Mouse (Mus musculus) lung, embryonic 15.5 days (tissue): ENCODE measurements around the gene Sh3bgrl2. TPM values are rescaled to one million over a fixed set of nuclear protein-coding genes. Genes with fewer than 3 reads are reported as not detected.

Experiments used
- ATAC-seq: fragments of 200-750 bp; cut with Nextera tagmentation; 2 replicates; pipeline ENCODE4 v1.8.0; 2017; ENCODE audit warnings: moderate number of reproducible peaks, borderline replicate concordance; ENCODE audit not compliant: low FRiP score, low TSS enrichment; ENCODE audit errors: extremely low read depth
- H3K27ac ChIP-seq: fragments of 300-500 bp; sonication (generic); 2 replicates; pipeline ENCODE4 v1.5.1; 2015; ENCODE audit warnings: moderate library complexity, mild to moderate bottlenecking, inconsistent platforms
- H3K27me3 ChIP-seq: fragments of 300-500 bp; sonication (generic); 2 replicates; pipeline ENCODE4 v1.6.1; 2015; ENCODE audit warnings: inconsistent platforms
- H3K36me3 ChIP-seq: fragments of 300-500 bp; sonication (generic); 2 replicates; pipeline ENCODE4 v1.6.1; 2015; ENCODE audit warnings: inconsistent platforms
- H3K4me1 ChIP-seq: fragments of 300-500 bp; sonication (generic); 2 replicates; pipeline ENCODE4 v1.6.1; 2015; ENCODE audit warnings: inconsistent platforms
- H3K4me2 ChIP-seq: fragments of 300-500 bp; sonication (generic); 2 replicates; pipeline ENCODE4 v1.6.1; 2015; ENCODE audit warnings: inconsistent platforms, mild to moderate bottlenecking, moderate library complexity
- H3K4me3 ChIP-seq: fragments of 300-500 bp; sonication (generic); 2 replicates; pipeline ENCODE4 v1.5.1; 2015; ENCODE audit warnings: mild to moderate bottlenecking, inconsistent platforms
- H3K9ac ChIP-seq: fragments of 300-500 bp; sonication (generic); 2 replicates; pipeline ENCODE4 v1.6.1; 2015; ENCODE audit warnings: inconsistent platforms
- H3K9me3 ChIP-seq: fragments of 300-500 bp; sonication (generic); 2 replicates; pipeline ENCODE4 v1.6.1; 2016; ENCODE audit warnings: inconsistent platforms
- WGBS: fragments of 180-500 bp; shearing (Covaris S2); methylation state at CpG from one replicate; pipeline ENCODE4 v1.1.7; 2015; 5-methylcytosine and 5-hydroxymethylcytosine counted together
- polyA plus RNA-seq: library from polyadenylated mRNA; unstranded; fragments of >200 nt; fragmentation: Nextera tagmentation; extraction: Ambion mirVana; gene quantifications from 2 replicates; pipeline ENCODE4 v1.2.1, GENCODE M21; 2015

Sh3bgrl2 gene
- polyA plus RNA-seq, 1 experiment from 2014 or later: 47.2 TPM

- Histone ChIP-seq H3K4me2 (no peak overlapping the region), H3K27me3 (no peaks in the 10 kb centered on the region)
Observed at GRCm38 (mm10) chr9:83647919-83648705, 100.0 kb downstream of the Sh3bgrl2 start.

GRCm38 (mm10) chr9:83648733-83649132, 100.6 kb downstream of the Sh3bgrl2 start:
- no peak for ATAC-seq
- 21% methylated on average over 3 of the region's 3 CpGs for WGBS
- Histone ChIP-seq H3K9ac (no peak overlapping the region), H3K4me3 (no peak overlapping the region), H3K4me1 (0 out of 2 replicates have a peak, but pooled peaks cover 4% of the 10 kb centered on the region), H3K9me3 (no peaks in the 10 kb centered on the region), H3K27ac (no peak overlapping the region), H3K27me3 (no peaks in the 10 kb centered on the region), H3K4me2 (no peak overlapping the region), H3K36me3 (no peaks in the 10 kb centered on the region)

More at GRCm38 (mm10) chr9:83647919-83648705, 100.0 kb downstream of the Sh3bgrl2 start:
- H3K27ac ChIP-seq: no peak overlapping the region
- no peak overlapping the region for H3K9ac ChIP-seq
- WGBS: 12% methylated on average over 7 of the region's 7 CpGs
- H3K9me3 ChIP-seq: no peaks in the 10 kb centered on the region
- H3K4me3 ChIP-seq: no peak overlapping the region
- no peaks in the 10 kb centered on the region for H3K36me3 ChIP-seq
- 0 out of 2 replicates have a peak, but pooled peaks cover 4% of the 10 kb centered on the region for H3K4me1 ChIP-seq
- ATAC-seq: no peak

- no peak for ATAC-seq
- H3K4me2 ChIP-seq: no peak overlapping the region
- no peaks in the 10 kb centered on the region for H3K9me3 ChIP-seq
- H3K36me3 ChIP-seq: no peaks in the 10 kb centered on the region
- H3K9ac ChIP-seq: no peak overlapping the region
- WGBS: 75% methylated on average over 13 of the region's 13 CpGs
- no peak overlapping the region for H3K27ac ChIP-seq
- H3K27me3 ChIP-seq: no peaks in the 10 kb centered on the region
- no peak overlapping the region for H3K4me3 ChIP-seq
- H3K4me1 ChIP-seq: 0 out of 2 replicates have a peak, but pooled peaks cover 4% of the 10 kb centered on the region
Observed at GRCm38 (mm10) chr9:83652015-83652414, 103.9 kb downstream of the Sh3bgrl2 start.

GRCm38 (mm10) chr9:83652590-83653172, 104.6 kb downstream of the Sh3bgrl2 start:
- Histone ChIP-seq H3K9me3 (no peaks in the 10 kb centered on the region), H3K9ac (no peak overlapping the region), H3K4me1 (peaks cover 7% of the 10 kb centered on the region; the same call in 1 of the 2 replicates), H3K27ac (no peak overlapping the region), H3K36me3 (no peaks in the 10 kb centered on the region), H3K4me3 (no peak overlapping the region), H3K27me3 (no peaks in the 10 kb centered on the region), H3K4me2 (no peak overlapping the region)
- ATAC-seq: no peak
- 36% methylated on average over 15 of the region's 15 CpGs for WGBS

- 27% methylated on average over 5 of the region's 5 CpGs for WGBS
- no peak for ATAC-seq
- H3K36me3 ChIP-seq: no peaks in the 10 kb centered on the region
- H3K27ac ChIP-seq: no peak overlapping the region
- no peaks in the 10 kb centered on the region for H3K9me3 ChIP-seq
- H3K4me1 ChIP-seq: peaks cover 4% of the 10 kb centered on the region; the same call in 1 of the 2 replicates
- H3K27me3 ChIP-seq: no peaks in the 10 kb centered on the region
- H3K9ac ChIP-seq: no peak overlapping the region
- no peak overlapping the region for H3K4me3 ChIP-seq
- no peak overlapping the region for H3K4me2 ChIP-seq
Observed at GRCm38 (mm10) chr9:83654601-83655000, 106.5 kb downstream of the Sh3bgrl2 start.

- Histone ChIP-seq H3K27ac (no peak overlapping the region), H3K27me3 (no peaks in the 10 kb centered on the region), H3K4me1 (peaks cover 4% of the 10 kb centered on the region; the same call in 1 of the 2 replicates), H3K9me3 (no peaks in the 10 kb centered on the region), H3K36me3 (no peaks in the 10 kb centered on the region), H3K4me3 (no peak overlapping the region), H3K9ac (no peak overlapping the region), H3K4me2 (peak overlapping the region; percentile 35)
- WGBS: 9% methylated on average over 8 of the region's 8 CpGs
- peak; percentile 28; the same call in 1 of the 2 replicates for ATAC-seq
Observed at GRCm38 (mm10) chr9:83656960-83657651, 109.0 kb downstream of the Sh3bgrl2 start.

GRCm38 (mm10) chr9:83657652-83658002, 109.5 kb downstream of the Sh3bgrl2 start:
- peak; percentile 58; the same call in 1 of the 2 replicates for ATAC-seq
- 29% methylated on average over 6 of the region's 6 CpGs for WGBS
- H3K9me3 ChIP-seq: no peaks in the 10 kb centered on the region

GRCm38 (mm10) chr9:83659081-83659480, 111.0 kb downstream of the Sh3bgrl2 start:
- Histone ChIP-seq H3K4me2 (no peak overlapping the region), H3K9ac (no peak overlapping the region), H3K4me3 (no peak overlapping the region), H3K27me3 (no peaks in the 10 kb centered on the region), H3K27ac (no peak overlapping the region), H3K9me3 (no peaks in the 10 kb centered on the region), H3K4me1 (peaks cover 4% of the 10 kb centered on the region; the same call in 1 of the 2 replicates), H3K36me3 (no peaks in the 10 kb centered on the region)
- WGBS: 91% methylated on average over 2 of the region's 2 CpGs
- ATAC-seq: no peak

More at GRCm38 (mm10) chr9:83657652-83658002, 109.5 kb downstream of the Sh3bgrl2 start:
- Histone ChIP-seq H3K27me3 (no peaks in the 10 kb centered on the region), H3K9ac (no peak overlapping the region), H3K4me3 (no peak overlapping the region), H3K27ac (no peak overlapping the region), H3K4me1 (peaks cover 4% of the 10 kb centered on the region; the same call in 1 of the 2 replicates), H3K4me2 (peak overlapping the region; percentile 35), H3K36me3 (no peaks in the 10 kb centered on the region)

GRCm38 (mm10) chr9:83661811-83662210, 113.7 kb downstream of the Sh3bgrl2 start:
- no peak overlapping the region for H3K4me2 ChIP-seq
- 68% methylated on average over 5 of the region's 5 CpGs for WGBS
- no peak for ATAC-seq

GRCm38 (mm10) chr9:83663981-83664897, 116.1 kb downstream of the Sh3bgrl2 start:
- Histone ChIP-seq H3K4me3 (peak overlapping the region; percentile 45), H3K4me1 (0 out of 2 replicates have a peak, but pooled peaks cover 5% of the 10 kb centered on the region), H3K9me3 (no peaks in the 10 kb centered on the region), H3K4me2 (peak overlapping the region; percentile 56), H3K9ac (peak overlapping the region; percentile 36; the same call in 1 of the 2 replicates), H3K27ac (no peak overlapping the region), H3K36me3 (no peaks in the 10 kb centered on the region), H3K27me3 (no peaks in the 10 kb centered on the region)
- ATAC-seq: peak; percentile 49; the same call in 1 of the 2 replicates
- WGBS: 16% methylated on average over 24 of the region's 33 CpGs

More at GRCm38 (mm10) chr9:83661811-83662210, 113.7 kb downstream of the Sh3bgrl2 start:
- Histone ChIP-seq H3K36me3 (no peaks in the 10 kb centered on the region), H3K27me3 (no peaks in the 10 kb centered on the region), H3K4me3 (no peak overlapping the region), H3K9ac (no peak overlapping the region), H3K9me3 (no peaks in the 10 kb centered on the region), H3K4me1 (peaks cover 9% of the 10 kb centered on the region; the same call in 1 of the 2 replicates), H3K27ac (no peak overlapping the region)

GRCm38 (mm10) chr9:83664951-83665350, 116.8 kb downstream of the Sh3bgrl2 start:
- no peaks in the 10 kb centered on the region for H3K27me3 ChIP-seq
- 20% methylated on average over 8 of the region's 8 CpGs for WGBS
- peak overlapping the region; percentile 45 for H3K4me3 ChIP-seq
- H3K4me1 ChIP-seq: 0 out of 2 replicates have a peak, but pooled peaks cover 5% of the 10 kb centered on the region
- no peaks in the 10 kb centered on the region for H3K36me3 ChIP-seq
- no peak overlapping the region for H3K27ac ChIP-seq
- peak overlapping the region; percentile 56 for H3K4me2 ChIP-seq
- no peak overlapping the region; the same call in 1 of the 2 replicates for H3K9ac ChIP-seq
- no peak for ATAC-seq
- H3K9me3 ChIP-seq: no peaks in the 10 kb centered on the region
